Mouse (Mus musculus) heart, adult 2 months (tissue): Measurements from ENCODE around the gene Cyp24a1.

Experiments
- CTCF ChIP-seq: fragments of 200-600 bp; IDR thresholded peaks from 2 replicates; pipeline ENCODE4 v1.8.1; 2022; ENCODE audit warnings: antibody characterized with exemption, mild to moderate bottlenecking, moderate library complexity
- POLR2A ChIP-seq: fragments of 200-500 bp; IDR thresholded peaks from 2 replicates; pipeline ENCODE4 v1.6.1; 2011; ENCODE audit warnings: mild to moderate bottlenecking, low read depth, low read length, control low read depth; ENCODE audit not compliant: insufficient read depth

DNA sequence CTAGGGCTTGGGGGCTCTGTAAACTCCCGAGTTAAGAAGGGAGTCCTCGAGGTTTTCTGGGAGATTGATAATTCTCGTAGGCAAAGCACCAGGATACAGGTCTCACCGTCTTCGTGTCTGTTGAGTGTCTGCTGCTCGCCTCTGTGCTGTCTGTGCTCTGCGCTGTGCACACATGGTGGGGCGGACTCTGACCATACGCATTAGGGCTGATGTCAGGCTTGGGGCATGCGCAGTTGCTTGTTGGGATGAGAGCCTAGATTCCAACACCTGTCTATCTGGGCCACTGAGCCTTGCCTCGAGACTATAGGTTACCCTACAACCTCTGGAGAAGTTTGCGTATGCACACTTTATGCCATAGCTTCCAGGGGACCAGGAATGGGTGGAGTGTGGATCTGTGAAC lies 16.8 kb upstream of the Cyp24a1 start:
- no peak for TF ChIP-seq POLR2A
- no peak for TF ChIP-seq CTCF
